Mouse (Mus musculus): ENCODE results near the gene Rgs7. TPM values are rescaled to one million over a fixed set of nuclear protein-coding genes. Genes with fewer than 3 reads are reported as not detected.

Gene Rgs7
- total RNA-seq, 2 experiments from 2014 or later, result 76.8 to 80.3 TPM

DNA sequence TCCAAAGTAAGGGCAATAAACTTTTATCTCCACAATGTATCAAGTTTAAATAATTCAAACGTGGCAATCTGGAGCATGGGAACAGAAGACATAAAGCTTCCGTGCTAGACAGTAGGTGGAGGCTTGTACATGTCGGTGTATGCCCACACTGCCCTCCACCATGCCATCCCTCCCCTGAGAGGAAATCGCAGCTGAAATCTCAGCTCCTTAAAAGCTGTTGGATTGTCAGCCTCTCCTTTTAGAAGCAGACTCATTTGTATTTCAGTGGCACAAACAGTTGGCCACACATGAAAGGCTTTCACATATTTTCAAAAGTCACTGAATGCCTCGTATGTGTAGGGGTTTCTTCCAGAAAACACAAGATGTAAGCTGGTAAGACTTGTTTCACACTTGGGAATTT, 304.1 kb downstream of the Rgs7 start:
- no peak for DNase-seq (ENCODE audit: extremely low spot score in 1 of 2, low spot score in 1 of 2)

DNA sequence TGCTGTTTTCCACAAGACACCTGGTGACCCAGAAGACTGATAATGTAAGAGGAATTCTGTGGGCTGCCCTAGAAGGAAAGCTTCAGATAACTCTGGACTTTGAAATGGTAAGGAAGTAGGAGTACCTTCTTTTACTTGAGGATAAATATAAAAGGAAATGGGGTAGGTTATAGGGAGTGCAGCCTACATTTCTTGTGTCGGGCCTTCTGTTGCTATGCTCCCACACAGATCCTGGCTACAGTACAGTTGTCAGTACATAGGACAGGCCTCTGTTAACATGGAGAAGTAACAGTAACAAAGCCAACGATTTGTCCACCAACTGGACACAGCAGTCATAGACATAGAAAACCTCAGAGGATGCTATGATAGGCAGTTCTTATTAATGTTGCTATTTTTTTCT, 307.1 kb downstream of the Rgs7 start:
- no peak for DNase-seq (ENCODE audit: extremely low spot score in 1 of 2, low spot score in 1 of 2)

DNA sequence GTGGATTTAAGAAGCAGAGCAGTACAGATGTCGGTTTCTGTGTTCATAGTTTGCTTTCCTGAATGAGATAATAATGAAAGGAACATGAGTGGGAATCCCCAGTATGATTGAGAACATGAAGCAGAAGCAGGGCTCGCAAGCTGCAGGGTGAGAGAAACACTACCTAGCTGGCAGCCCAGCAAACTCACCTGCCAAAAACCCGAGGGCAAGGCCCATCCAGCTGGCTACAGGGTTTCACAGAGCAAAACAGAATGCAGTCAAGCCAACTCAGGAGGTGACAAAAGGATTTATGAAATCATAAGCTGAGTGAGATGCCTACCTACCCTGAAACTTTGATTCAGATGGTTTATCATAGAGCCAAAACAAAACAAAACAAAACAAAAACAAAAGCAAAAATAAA, 307.6 kb downstream of the Rgs7 start:
- no peak for DNase-seq (ENCODE audit: extremely low spot score in 1 of 2, low spot score in 1 of 2)

DNA sequence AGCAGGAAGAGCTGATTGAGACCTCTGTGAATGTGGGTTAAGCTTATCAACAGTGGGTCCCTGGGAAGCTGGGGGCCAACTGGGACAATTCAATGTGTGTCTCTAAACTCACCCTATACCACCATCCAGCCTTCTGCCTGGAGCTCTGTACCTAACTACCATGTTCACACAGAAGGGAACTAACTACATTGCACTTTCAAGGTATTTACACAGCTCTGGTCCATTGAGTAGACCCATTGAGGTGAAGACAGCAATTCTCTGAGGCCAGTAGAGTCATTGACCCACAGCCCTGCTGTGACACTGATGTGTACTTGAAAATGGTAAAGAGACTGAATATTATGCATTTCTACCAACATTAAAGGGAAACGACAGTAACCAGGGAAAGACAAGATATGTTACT, 313.6 kb downstream of the Rgs7 start:
- no peak for DNase-seq (ENCODE audit: extremely low spot score in 1 of 2, low spot score in 1 of 2)

- DNase-seq (ENCODE audit: extremely low spot score in 1 of 2, low spot score in 1 of 2), result no peak
These were observed 317.2 kb downstream of the Rgs7 start for GRCm38 (mm10) chr1:175174918-175175675.

DNA sequence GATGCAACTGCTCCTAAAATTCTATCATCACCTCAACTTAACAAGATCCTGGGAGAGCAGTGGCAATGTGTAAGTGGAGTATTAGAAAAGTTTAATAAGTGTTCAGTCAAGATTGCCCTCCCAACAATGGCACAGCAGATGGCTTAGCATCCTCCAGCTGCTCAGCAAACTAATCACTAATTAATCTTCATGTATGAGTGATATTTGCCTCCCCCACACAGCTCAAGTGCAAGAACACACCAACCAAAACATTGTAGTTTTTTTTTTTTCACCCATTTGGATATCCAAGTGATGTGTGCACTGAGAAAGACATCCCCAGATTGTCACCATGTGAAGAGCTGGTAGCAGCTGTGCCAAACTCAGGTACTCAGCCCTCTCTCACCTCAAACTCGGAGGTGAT, 336.8 kb downstream of the Rgs7 start:
- DNase-seq (ENCODE audit: extremely low spot score in 1 of 2, low spot score in 1 of 2), result peak in 1 of 2 experiments; percentile 8

- no peak for DNase-seq (ENCODE audit: extremely low spot score in 1 of 2, low spot score in 1 of 2)
These were observed 349.2 kb downstream of the Rgs7 start for GRCm38 (mm10) chr1:175143051-175143450.

GRCm38 (mm10) chr1:175128525-175128924, 363.8 kb downstream of the Rgs7 start:
- no peak for DNase-seq (ENCODE audit: extremely low spot score in 1 of 2, low spot score in 1 of 2)

DNA sequence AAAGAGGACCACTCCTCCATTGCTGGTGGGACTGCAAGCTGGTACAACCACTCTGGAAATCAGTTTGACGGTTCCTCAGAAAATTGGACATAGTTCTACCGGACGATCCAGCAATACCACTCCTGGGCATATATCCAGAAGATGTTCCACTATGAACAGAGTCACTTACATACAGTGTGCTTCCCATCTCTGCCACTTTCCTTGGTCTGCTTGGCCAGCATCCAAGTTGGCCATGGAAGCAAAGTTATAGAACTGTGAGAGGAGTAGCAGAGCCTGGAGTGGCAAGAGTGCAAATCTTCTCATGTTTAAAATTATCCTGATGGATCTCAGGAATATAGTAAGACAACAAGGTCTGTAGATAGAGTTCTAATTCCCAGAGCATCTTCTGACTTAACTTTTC, 367.9 kb downstream of the Rgs7 start:
- DNase-seq (ENCODE audit: extremely low spot score in 1 of 2, low spot score in 1 of 2), result no peak

- DNase-seq (ENCODE audit: extremely low spot score in 1 of 2, low spot score in 1 of 2), result no peak
These were observed 373.3 kb downstream of the Rgs7 start for GRCm38 (mm10) chr1:175118904-175119555.

GRCm38 (mm10) chr1:175108270-175108860, 383.9 kb downstream of the Rgs7 start:
- no peak for DNase-seq (ENCODE audit: extremely low spot score in 1 of 2, low spot score in 1 of 2)

DNA sequence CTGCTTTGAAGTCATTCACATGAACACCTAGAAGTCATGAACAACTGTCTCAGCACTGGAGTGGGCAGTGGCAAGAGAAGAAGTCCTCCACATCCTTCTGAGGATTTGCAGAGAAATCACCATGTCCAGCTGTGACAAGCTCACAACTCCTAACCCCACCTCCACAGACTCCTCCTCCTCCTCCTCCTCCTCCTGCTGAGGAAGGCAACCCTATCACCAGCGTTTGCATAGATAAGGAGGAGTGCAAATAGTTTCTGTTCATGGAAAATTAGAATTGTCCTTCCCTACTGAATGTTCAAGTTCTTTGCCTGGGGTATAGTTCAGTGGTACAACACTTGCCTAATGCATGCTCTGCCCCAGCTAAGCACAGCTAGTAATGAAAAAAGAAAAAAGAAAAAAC, 386.0 kb downstream of the Rgs7 start:
- no peak for DNase-seq (ENCODE audit: extremely low spot score in 1 of 2, low spot score in 1 of 2)

DNA sequence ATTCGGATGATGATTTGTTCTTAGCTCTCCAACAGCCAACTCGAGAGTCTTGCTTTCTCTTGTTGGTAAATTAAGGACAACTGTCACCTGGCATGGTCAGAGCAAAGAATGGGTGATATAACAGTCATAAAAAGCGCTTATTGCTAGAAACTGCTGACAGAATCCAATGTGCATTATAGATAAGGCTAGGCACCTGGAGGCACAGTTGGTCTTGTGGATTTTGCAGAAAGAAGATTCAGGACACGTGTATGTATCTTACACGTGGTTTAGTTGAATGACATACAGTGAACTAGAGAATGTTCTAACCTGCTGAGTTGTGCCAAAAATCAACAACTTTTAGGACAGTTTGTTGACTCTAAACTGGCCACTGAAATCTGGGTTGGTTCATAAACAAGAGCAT, 386.9 kb downstream of the Rgs7 start:
- DNase-seq (ENCODE audit: extremely low spot score in 1 of 2, low spot score in 1 of 2), result no peak

- no peak for DNase-seq (ENCODE audit: extremely low spot score in 1 of 2, low spot score in 1 of 2)
These were observed 395.3 kb downstream of the Rgs7 start for GRCm38 (mm10) chr1:175097014-175097413.

GRCm38 (mm10) chr1:175082104-175082503, 410.2 kb downstream of the Rgs7 start:
- DNase-seq (ENCODE audit: extremely low spot score in 1 of 2, low spot score in 1 of 2), result no peak

GRCm38 (mm10) chr1:175079819-175080608, 412.3 kb downstream of the Rgs7 start:
- no peak for DNase-seq (ENCODE audit: extremely low spot score in 1 of 2, low spot score in 1 of 2)

DNA sequence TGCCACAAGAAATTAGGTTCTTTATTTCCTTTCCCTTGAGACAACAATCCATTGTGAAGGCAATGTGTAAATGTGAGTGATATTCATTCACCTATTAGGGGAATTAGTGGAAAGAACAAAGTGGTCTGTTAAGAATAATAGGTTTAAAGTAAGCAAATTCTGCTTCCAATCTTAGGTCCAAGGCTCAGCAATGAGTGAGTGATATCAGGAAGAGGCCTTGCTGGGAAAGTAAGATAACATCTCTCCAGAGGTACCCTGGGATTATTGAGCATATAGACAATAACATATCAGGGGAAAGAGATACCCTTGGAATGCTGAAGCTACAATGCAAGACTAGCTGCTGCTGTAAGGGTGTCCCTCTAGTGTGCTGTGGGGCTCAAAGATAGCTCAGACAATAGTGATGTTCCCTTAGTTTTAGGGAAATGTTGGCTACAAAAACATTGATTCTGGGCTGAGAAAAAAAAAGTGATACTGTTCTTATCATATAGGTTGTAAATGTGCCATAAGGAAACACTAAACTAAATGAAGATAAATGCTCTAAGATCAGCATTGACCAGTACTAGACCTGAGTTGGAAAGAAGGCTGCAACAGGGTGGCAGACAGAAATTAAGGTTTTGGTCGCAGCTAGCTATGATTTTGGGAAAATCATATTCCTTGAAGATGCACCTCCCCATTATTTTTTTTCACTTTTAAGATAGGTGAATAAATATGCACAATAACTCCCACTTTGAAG, 418.6 kb downstream of the Rgs7 start:
- no peak for DNase-seq (ENCODE audit: extremely low spot score in 1 of 2, low spot score in 1 of 2)

- no peak for DNase-seq (ENCODE audit: extremely low spot score in 1 of 2, low spot score in 1 of 2)
These were observed 422.5 kb downstream of the Rgs7 start for GRCm38 (mm10) chr1:175069758-175070290.

GRCm38 (mm10) chr1:175049121-175049520, 443.2 kb downstream of the Rgs7 start:
- DNase-seq (ENCODE audit: extremely low spot score in 1 of 2, low spot score in 1 of 2), result no peak
